Comparison of ENCODE assay signal across 8 mouse cellular contexts in genomic region chr13:22041651-22042567, GRCm38 (mm10). TPM values are rescaled to one million over a fixed set of nuclear protein-coding genes. Genes with fewer than 3 reads are reported as not detected.
A peak's percentile ranks its signal among the peaks of the same experiment; 100 is the strongest.
DNase-seq lines count a peak whose midpoint lies in the region; ATAC-seq and TF ChIP-seq lines count a peak whose summit lies in the region.

No protein-coding gene starts in this region.

- H3K4me2 ChIP-seq in embryonic facial prominence, embryonic 12.5 days (replicated peaks), result peak overlapping the region; percentile 77
- H3K4me2 ChIP-seq in limb, embryonic 14.5 days (replicated peaks; ENCODE audit: low read depth, low read length, severe bottlenecking), result peak overlapping the region; percentile 79

- no peaks in the 10 kb centered on the region for H3K27me3 ChIP-seq in C2C12 (ENCODE audit: control insufficient read depth, insufficient read depth, insufficient read length)
- H3K27me3 ChIP-seq in embryonic facial prominence, embryonic 12.5 days, result no peaks in the 10 kb centered on the region
- H3K27me3 ChIP-seq in limb, embryonic 14.5 days (ENCODE audit: control insufficient read depth, insufficient read depth, low read length), result no peaks in the 10 kb centered on the region
- H3K27me3 ChIP-seq in splenic B cell, adult 2 months (ENCODE audit: control insufficient read depth, insufficient read depth, low read length, poor library complexity, severe bottlenecking), result no peaks in the 10 kb centered on the region

- TF ChIP-seq CTCF in gastrocnemius, adult 2 months (IDR thresholded peaks at IDR 0.05), result no peak
- no peak for TF ChIP-seq CTCF in C2C12 (IDR thresholded peaks at IDR 0.05; ENCODE audit: control insufficient read depth, insufficient read depth, insufficient read length)

- H3K9ac ChIP-seq in embryonic facial prominence, embryonic 12.5 days, result peak overlapping the region; percentile 61
- peak overlapping the region; percentile 43; the same call in 1 of the 2 replicates for H3K9ac ChIP-seq in limb, embryonic 14.5 days (ENCODE audit: low read depth, low read length, severe bottlenecking)

- no peaks in the 10 kb centered on the region for H3K79me2 ChIP-seq in C2C12 (ENCODE audit: control insufficient read depth, insufficient read depth)

- no peaks in the 10 kb centered on the region for H3K9me3 ChIP-seq in embryonic facial prominence, embryonic 12.5 days
- H3K9me3 ChIP-seq in limb, embryonic 14.5 days (ENCODE audit: control insufficient read depth, low read length), result no peaks in the 10 kb centered on the region

- ATAC-seq in embryonic facial prominence, embryonic 12.5 days (ENCODE audit: insufficient number of reproducible peaks, insufficient read depth, low FRiP score, low TSS enrichment), result no peak
- ATAC-seq in limb, embryonic 14.5 days (ENCODE audit: low FRiP score, low read depth), result no peak

- TF ChIP-seq POLR2A in limb, embryonic 14.5 days (IDR thresholded peaks at IDR 0.05; ENCODE audit: borderline replicate concordance, extremely low read depth, insufficient read depth, insufficient read length), result no peak

- 2% methylated on average over 13 of the region's 13 CpGs for WGBS in embryonic facial prominence, embryonic 12.5 days
- 2% methylated on average over 13 of the region's 13 CpGs for WGBS in limb, embryonic 14.5 days

- peak overlapping the region; percentile 70 for H3K4me3 ChIP-seq in gastrocnemius, adult 2 months
- peak overlapping the region; percentile 7 for H3K4me3 ChIP-seq in C2C12 (ENCODE audit: insufficient read depth, poor library complexity, severe bottlenecking)
- peak overlapping the region; percentile 39 for H3K4me3 ChIP-seq in embryonic facial prominence, embryonic 12.5 days
- H3K4me3 ChIP-seq in limb, embryonic 14.5 days (replicated peaks; ENCODE audit: low read length), result peak overlapping the region; percentile 42

- intact Hi-C loops in gastrocnemius, adult 2 months (cut with DNase I), result loop anchor here (5.0 kb wide), 4 partner anchors 265 to 1705 kb away; partner anchors contain the start of genes Hist1h1e, Hist1h2bb, Hist1h2be and Hist1h3c
- intact Hi-C loops in gastrocnemius, postnatal 14 days (cut with DNase I; ENCODE audit: low total_unique reads), result no loop called here

- peak overlapping the region; percentile 87 for H3ac ChIP-seq in C2C12 (ENCODE audit: control insufficient read depth, insufficient read length, low read depth)

- H3K27ac ChIP-seq in gastrocnemius, adult 2 months, result peak overlapping the region; percentile 75; the same call in 1 of the 2 replicates
- peak overlapping the region; percentile 95 for H3K27ac ChIP-seq in embryonic facial prominence, embryonic 12.5 days
- H3K27ac ChIP-seq in limb, embryonic 14.5 days (replicated peaks; ENCODE audit: low read depth, low read length), result peak overlapping the region; percentile 90

- H3K79me3 ChIP-seq in C2C12 (ENCODE audit: low read depth), result no peaks in the 10 kb centered on the region

- peaks cover 13% of the 10 kb centered on the region; the same call in 1 of the 2 replicates for H3K4me1 ChIP-seq in embryonic facial prominence, embryonic 12.5 days
- H3K4me1 ChIP-seq in limb, embryonic 14.5 days (ENCODE audit: control insufficient read depth, insufficient read depth, low read length), result peaks cover 17% of the 10 kb centered on the region

- no peak for DNase-seq in gastrocnemius, adult 2 months
- no peak for DNase-seq in gastrocnemius, postnatal 14 days
- DNase-seq in limb, embryonic 14.5 days (ENCODE audit: low spot score), result no peak
- DNase-seq in splenic B cell, adult 2 months (ENCODE audit: low read depth, low spot score), result peak; percentile 36
- no peak for DNase-seq in left cerebral cortex, adult 8-10 months (ENCODE audit: low spot score in 2 of 2)
- no peak for DNase-seq in adrenal gland, postnatal 25 days

- H3K36me3 ChIP-seq in C2C12 (ENCODE audit: control insufficient read depth, insufficient read depth), result no peaks in the 10 kb centered on the region
- H3K36me3 ChIP-seq in embryonic facial prominence, embryonic 12.5 days, result no peaks in the 10 kb centered on the region
- no peaks in the 10 kb centered on the region for H3K36me3 ChIP-seq in limb, embryonic 14.5 days (ENCODE audit: control insufficient read depth, insufficient read depth, low read length)
- no peaks in the 10 kb centered on the region for H3K36me3 ChIP-seq in splenic B cell, adult 2 months (ENCODE audit: control insufficient read depth, insufficient read depth, low read length, poor library complexity, severe bottlenecking)

TF ChIP-seq in C2C12, 6 proteins besides CTCF, POLR2A, EP300 and RAD21:
- TF ChIP-seq USF1 (IDR thresholded peaks at IDR 0.05; ENCODE audit: low read depth) (no peak), MAX (IDR thresholded peaks at IDR 0.05) (no peak), CEBPB (IDR thresholded peaks at IDR 0.05; ENCODE audit: low read depth) (no peak), MYOD1 (IDR thresholded peaks at IDR 0.05; ENCODE audit: control insufficient read depth, insufficient read length, low read depth) (no peak)

RNA-seq across cellular contexts. Expression of gene Hist1h4i, which starts 0.7 kb away (rescaled TPM):
- total RNA-seq in gastrocnemius, adult 2 months (2021), result 10 to 100 TPM; 24.1 to 25.0 TPM
- total RNA-seq in gastrocnemius, postnatal 14 days (2021), result 10 to 100 TPM; 46.4 to 49.7 TPM
- 31.8 TPM for polyA plus RNA-seq in C2C12 (2012; fragmentation: generic; extraction: Trizol)
- polyA plus RNA-seq in embryonic facial prominence, embryonic 12.5 days (2016; fragmentation: Nextera tagmentation; extraction: Ambion mirVana), result 26.8 and 29.2 TPM in 2 replicates
- polyA plus RNA-seq in limb, embryonic 14.5 days (2012; rRNA removed), result 31.0 and 39.5 TPM in 2 replicates
- polyA plus RNA-seq in limb, embryonic 14.5 days (2014; fragmentation: Nextera tagmentation; extraction: Ambion mirVana), result 14.0 and 14.7 TPM in 2 replicates
- 10 to 100 TPM; 62.0 to 71.0 (median 68.4) TPM for total RNA-seq in left cerebral cortex, adult 8-10 months (2022)
- total RNA-seq in adrenal gland, postnatal 25 days (2021), result 82.8 and 97.8 TPM in 2 replicates

RNA-seq across cellular contexts. Expression of gene Hist1h2ag, which starts 0.8 kb away (rescaled TPM):
- 1 to 10 TPM; 1.1 to 2.3 TPM for total RNA-seq in gastrocnemius, adult 2 months (2021)
- 10 to 100 TPM; 40.6 to 42.0 TPM for total RNA-seq in gastrocnemius, postnatal 14 days (2021)
- 9.8 TPM for polyA plus RNA-seq in C2C12 (2012; fragmentation: generic; extraction: Trizol)
- polyA plus RNA-seq in embryonic facial prominence, embryonic 12.5 days (2016; fragmentation: Nextera tagmentation; extraction: Ambion mirVana), result 117 and 124 TPM in 2 replicates
- polyA plus RNA-seq in limb, embryonic 14.5 days (2012; rRNA removed), result 54.6 and 89.6 TPM in 2 replicates
- 56.7 and 74.1 TPM in 2 replicates for polyA plus RNA-seq in limb, embryonic 14.5 days (2014; fragmentation: Nextera tagmentation; extraction: Ambion mirVana)
- 10 to 100 TPM in 3 of 4 experiments, 1 to 10 TPM in 1; 9.0 to 26.2 (median 21.0) TPM for total RNA-seq in left cerebral cortex, adult 8-10 months (2022)
- total RNA-seq in adrenal gland, postnatal 25 days (2021), result 50.6 and 64.7 TPM in 2 replicates

RNA-seq across cellular contexts. Expression of gene Hist1h2bj, which starts 1.1 kb away (rescaled TPM):
- 1 to 10 TPM; 2.3 to 3.4 TPM for total RNA-seq in gastrocnemius, adult 2 months (2021)
- 10 to 100 TPM; 41.8 to 44.7 TPM for total RNA-seq in gastrocnemius, postnatal 14 days (2021)
- 6.8 TPM for polyA plus RNA-seq in C2C12 (2012; fragmentation: generic; extraction: Trizol)
- polyA plus RNA-seq in embryonic facial prominence, embryonic 12.5 days (2016; fragmentation: Nextera tagmentation; extraction: Ambion mirVana), result 15.2 and 17.7 TPM in 2 replicates
- 20.7 and 26.3 TPM in 2 replicates for polyA plus RNA-seq in limb, embryonic 14.5 days (2012; rRNA removed)
- 10.3 and 11.1 TPM in 2 replicates for polyA plus RNA-seq in limb, embryonic 14.5 days (2014; fragmentation: Nextera tagmentation; extraction: Ambion mirVana)
- 10 to 100 TPM in 2 of 4 experiments, 1 to 10 TPM in 2; 7.2 to 11.6 (median 10.4) TPM for total RNA-seq in left cerebral cortex, adult 8-10 months (2022)
- total RNA-seq in adrenal gland, postnatal 25 days (2021), result 57.9 and 61.1 TPM in 2 replicates

RNA-seq across cellular contexts. Expression of gene Hist1h2bk, which starts 6.2 kb away (rescaled TPM):
- 1 to 10 TPM in 1 of 2 experiments, not detected in 1; 2.6 TPM for total RNA-seq in gastrocnemius, adult 2 months (2021)
- total RNA-seq in gastrocnemius, postnatal 14 days (2021), result 10 to 100 TPM; 80.3 to 90.2 TPM
- 12.8 TPM for polyA plus RNA-seq in C2C12 (2012; fragmentation: generic; extraction: Trizol)
- polyA plus RNA-seq in embryonic facial prominence, embryonic 12.5 days (2016; fragmentation: Nextera tagmentation; extraction: Ambion mirVana), result 19.4 and 20.1 TPM in 2 replicates
- polyA plus RNA-seq in limb, embryonic 14.5 days (2012; rRNA removed), result 24.6 and 30.5 TPM in 2 replicates
- polyA plus RNA-seq in limb, embryonic 14.5 days (2014; fragmentation: Nextera tagmentation; extraction: Ambion mirVana), result 6.9 and 7.1 TPM in 2 replicates
- total RNA-seq in left cerebral cortex, adult 8-10 months (2022), result 10 to 100 TPM in 3 of 4 experiments, 1 to 10 TPM in 1; 3.0 to 13.9 (median 10.7) TPM
- total RNA-seq in adrenal gland, postnatal 25 days (2021), result 121 and 135 TPM in 2 replicates

RNA-seq across cellular contexts. Expression of gene Hist1h2ah, which starts 6.5 kb away (rescaled TPM):
- 1 to 10 TPM in 1 of 2 experiments, not detected in 1; 3.7 TPM for total RNA-seq in gastrocnemius, adult 2 months (2021)
- total RNA-seq in gastrocnemius, postnatal 14 days (2021), result 10 to 100 TPM; 45.8 to 69.2 TPM
- polyA plus RNA-seq in C2C12 (2012; fragmentation: generic; extraction: Trizol), result 9.5 TPM
- polyA plus RNA-seq in embryonic facial prominence, embryonic 12.5 days (2016; fragmentation: Nextera tagmentation; extraction: Ambion mirVana), result 8.0 and 8.3 TPM in 2 replicates
- 5.5 and 14.9 TPM in 2 replicates for polyA plus RNA-seq in limb, embryonic 14.5 days (2012; rRNA removed)
- 6.5 and 22.1 TPM in 2 replicates for polyA plus RNA-seq in limb, embryonic 14.5 days (2014; fragmentation: Nextera tagmentation; extraction: Ambion mirVana)
- 10 to 100 TPM in 3 of 4 experiments, not detected in 1; 15.3 to 27.1 (median 22.8) TPM for total RNA-seq in left cerebral cortex, adult 8-10 months (2022)
- total RNA-seq in adrenal gland, postnatal 25 days (2021), result 30.0 and 61.8 TPM in 2 replicates

Comparison
In these comparisons a context has a peak if more than half of its experiments do, and no peak if none do; other contexts are left out.
1. H3K4me3 ChIP-seq: peak in every context shown above with its lines; median percentile 70 in gastrocnemius, adult 2 months; 42 in limb, embryonic 14.5 days; 39 in embryonic facial prominence, embryonic 12.5 days; 7 in C2C12.